Mouse (Mus musculus) CD8-positive naive resting alpha-beta T cell, adult 2 months (primary cell): ENCODE data around the gene Gdpd3.

ENCODE experiments used
- DNase-seq, 2 experiments: peaks; one replicate each; pipeline ENCODE4 v3.0.0; 2022; ENCODE audit warnings: low read depth in 2 of 2, low spot score in 2 of 2

Gdpd3 gene

GRCm38 (mm10) chr7:126785056-126785455 is 18.9 kb downstream of the Gdpd3 start:
- DNase-seq: no peak

DNA sequence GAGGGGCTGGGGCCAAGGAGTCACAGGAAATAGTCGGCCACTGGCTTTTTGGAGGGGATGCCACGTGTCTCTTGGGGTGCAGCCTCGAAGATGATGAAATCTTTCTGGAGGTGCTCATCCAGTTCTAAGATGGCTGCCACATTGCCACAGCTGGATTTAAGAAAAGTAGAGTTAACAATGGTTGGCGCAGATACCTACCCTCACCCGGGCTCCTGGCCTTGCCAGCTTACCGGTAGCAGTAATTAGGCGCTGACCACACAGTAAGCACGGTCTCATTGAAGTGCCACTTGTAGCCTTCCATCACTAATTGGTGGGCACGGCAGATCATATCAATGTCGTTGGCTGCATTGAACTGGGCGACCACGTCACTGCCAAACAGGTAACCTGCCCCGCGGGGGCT is 20.0 kb downstream of the Gdpd3 start:
- no peak for DNase-seq

- DNase-seq: no peak
Observed at GRCm38 (mm10) chr7:126789141-126789540, 23.0 kb downstream of the Gdpd3 start.

DNA sequence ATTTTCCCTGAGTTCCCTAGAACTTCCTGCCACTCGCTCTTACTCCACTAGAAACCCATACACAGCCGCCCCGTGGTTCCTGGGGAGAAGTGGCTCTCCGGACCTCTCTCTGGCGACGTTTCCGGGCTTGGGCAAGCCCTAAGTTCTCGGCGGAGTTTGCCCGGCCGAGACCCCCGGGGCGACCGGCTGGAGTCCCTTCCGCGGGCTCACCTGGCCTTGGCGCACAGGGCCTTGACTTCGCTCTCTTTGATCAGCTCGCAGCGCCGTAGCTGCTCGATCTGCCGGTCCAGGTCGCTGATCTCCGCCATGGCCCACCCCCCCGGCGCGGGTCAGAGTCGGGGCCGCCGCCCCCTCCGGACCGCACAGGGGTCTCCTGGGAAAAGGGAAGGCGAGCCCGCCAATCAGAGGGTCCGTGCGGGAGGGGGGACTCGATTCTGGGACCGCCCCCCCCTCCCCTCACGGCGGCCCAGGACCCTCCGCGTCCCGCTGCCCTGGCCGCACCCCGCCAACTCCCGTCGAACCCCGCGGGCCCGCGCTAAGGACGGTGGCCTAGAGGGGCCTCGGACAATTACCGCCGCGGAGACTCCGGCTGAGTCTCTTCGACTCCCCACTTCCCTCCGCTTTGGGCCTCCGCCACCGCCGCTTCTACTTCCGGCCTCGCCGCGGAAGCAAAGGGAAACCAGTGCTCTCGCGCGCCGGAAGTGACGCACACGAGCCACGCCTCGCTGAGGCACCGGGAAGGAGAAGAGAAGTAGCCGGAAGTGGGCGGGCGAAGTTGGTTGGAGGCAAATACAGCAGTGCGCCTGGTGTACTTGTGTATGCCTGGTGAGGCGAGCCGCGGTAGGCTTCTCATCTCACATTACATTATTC is 26.0 kb downstream of the Gdpd3 start, which contains the start of gene Ppp4c:
Ppp4c (minus strand) TSS at position 646 of the 870 bp plus-strand sequence.
- peak; percentile 91 to 95 for DNase-seq

- DNase-seq: no peak
Observed at GRCm38 (mm10) chr7:126792721-126793443, 26.7 kb downstream of the Gdpd3 start.

GRCm38 (mm10) chr7:126793456-126794270 is 27.5 kb downstream of the Gdpd3 start:
- no peak for DNase-seq

DNA sequence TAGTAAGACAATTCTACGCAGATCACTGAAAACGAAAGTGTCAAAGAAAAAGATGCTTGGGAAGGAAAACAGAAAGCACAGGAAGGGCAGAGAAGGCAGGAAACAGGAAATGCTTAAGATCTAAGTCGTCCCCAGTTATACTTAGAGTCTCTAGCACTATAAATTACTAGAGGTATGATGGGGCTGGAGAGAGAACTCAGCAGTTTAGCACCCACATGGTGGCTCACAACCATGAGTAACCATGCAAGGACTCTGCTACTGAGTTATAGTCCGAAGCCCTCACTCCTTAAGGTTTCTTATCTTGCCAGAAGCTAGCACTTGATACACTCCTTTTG is 28.1 kb downstream of the Gdpd3 start:
- DNase-seq: no peak

DNA sequence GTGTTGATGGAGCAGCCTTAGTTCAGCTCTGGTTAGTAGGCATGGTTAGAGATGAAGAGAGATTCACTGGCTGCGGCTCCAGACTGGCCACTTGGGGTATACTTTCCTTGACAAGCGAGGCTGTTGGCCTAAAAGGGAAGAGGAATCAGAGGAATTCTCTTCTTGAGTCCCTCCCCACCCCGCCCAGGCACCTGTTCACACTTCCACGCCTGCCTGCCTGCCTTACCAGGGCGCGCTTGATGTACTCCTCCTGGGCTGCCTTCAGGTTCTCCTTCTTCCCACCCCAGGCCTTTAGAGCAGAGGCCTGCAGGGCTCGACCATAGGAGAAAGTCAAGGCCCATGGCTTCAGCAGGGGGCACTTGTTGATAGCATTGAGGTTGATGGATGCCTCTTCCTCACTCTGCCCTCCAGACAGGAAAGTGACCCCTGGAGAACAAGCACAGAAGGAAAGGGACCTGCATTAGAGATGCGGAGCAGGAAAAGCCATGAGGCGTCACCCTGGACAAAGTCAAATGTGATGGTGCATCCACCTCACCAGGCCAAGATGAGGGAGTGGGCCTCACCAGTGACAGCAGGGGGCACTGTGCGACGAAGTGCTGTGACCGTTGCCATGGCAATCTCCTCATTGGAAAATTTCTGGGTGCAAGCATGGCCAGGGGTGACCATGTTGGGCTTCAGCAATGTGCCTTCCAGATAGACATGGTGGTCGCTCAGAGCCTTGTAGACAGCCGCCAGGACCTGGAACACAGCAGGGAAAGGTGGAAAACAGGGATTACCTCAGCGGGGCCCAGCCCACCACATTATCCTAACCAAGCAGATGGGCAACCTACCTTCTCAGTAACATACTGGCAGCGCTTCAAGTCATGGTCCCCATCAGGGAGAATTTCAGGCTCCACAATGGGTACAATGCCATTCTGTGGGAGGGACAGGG is 29.5 kb downstream of the Gdpd3 start:
- no peak for DNase-seq

DNA sequence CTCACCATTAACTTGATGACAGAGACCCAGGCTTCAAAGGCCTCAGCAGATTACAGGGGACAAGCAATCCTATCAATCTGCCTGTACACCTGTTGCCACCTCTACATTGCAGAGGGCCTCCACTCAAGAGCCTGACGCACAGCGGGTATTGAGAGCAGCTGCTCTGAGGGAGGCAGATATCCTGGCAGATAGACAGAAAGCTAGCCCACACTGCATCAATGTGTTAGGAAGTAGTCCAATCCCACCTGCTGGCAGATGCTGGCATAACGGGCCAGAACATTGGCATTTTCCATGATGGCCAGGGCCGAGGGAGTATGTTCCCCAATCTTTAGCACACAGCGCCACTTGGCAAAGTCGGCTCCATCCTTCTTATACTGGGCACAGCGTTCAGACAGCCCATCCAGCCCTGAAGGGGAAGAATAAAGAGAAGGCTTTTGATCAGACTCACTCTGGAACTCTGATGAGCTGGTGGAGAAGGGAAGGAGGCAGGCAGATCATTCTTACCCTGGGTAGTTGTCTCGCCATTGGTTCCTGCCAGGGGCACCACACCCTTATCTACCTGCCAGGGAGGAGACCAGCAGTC is 30.3 kb downstream of the Gdpd3 start:
- DNase-seq: peak in 1 of 2 experiments; percentile 44

DNA sequence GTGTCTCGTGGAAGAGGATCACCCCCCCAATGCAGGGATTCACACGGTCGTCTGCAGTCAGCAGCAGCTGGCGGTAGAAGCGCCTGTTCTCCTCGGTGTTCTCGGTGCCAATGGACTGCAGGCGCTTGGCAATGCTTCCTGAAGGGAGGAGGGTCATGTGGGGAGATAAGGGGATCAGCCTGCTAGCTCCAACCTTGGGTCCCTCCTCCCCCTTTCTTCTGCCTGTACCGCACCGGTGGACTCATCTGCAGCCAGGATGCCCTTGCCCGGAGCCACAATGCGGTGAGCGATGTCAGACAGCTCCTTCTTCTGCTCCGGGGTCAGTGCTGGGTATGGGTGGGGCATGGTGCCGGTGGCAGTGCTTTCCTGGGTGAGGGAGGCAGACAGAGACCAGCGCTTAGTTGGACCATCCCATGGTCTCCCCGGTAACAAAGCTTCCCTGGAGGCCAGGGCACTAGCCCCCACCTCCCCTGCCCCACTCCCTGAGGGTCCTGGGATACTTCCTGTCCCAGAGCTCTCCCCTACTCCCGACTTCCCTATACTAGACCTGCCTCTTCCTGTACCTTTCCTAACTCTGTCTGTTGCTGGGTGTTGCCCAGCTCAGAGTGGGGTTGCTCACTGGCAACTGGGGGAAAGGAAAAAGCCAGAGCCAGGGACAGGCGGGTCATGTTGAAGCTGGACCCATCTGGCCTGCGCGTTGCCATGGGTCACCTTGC is 31.4 kb downstream of the Gdpd3 start, which contains the start of gene Fam57b:
Fam57b (plus strand) TSS at position 258 of the 716 bp plus-strand sequence.
- no peak for DNase-seq

DNA sequence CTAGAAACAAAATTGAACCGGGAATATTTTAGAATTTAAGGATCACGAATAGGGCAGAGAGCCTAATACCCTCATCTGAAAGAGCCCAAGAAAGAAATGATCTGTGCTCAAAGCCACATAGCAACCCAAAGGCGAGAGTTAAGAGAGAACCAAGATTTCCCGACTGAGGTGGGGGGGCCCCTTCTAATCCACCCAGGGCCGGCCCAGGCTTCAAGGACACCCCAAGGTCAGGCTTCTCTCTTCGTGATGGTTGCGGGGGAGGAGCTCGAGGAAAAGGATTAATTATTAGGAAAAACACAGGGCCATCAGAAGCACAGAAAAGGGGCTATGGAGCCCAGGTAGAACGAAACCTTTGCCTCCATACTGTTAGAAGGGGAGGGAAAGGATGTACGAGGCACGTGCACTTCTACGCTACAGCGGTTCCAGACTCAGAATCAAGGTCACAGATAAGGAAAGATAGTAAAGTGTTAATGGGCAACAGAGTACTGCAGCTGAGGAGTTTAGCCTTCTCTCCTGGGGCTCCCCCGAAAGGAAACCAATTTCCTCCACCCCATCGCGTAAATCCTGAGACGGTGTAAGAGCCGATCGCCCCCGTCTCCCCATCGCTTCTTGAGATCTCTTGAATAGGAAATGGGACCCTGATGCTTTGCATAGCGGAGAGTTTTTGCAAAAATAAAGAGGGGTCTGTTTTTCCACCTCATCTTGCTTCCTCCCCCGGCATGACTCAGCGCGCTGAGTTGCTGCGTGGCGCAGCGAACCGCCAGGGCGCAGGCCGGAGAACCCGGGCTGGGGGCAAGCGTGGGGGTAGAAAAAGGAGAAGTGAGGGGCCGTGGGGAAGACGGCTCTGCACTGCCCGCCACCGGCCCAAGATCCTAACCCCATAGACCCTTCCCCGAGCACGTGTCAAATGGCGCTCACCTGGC is 32.3 kb downstream of the Gdpd3 start:
- DNase-seq: peak in 1 of 2 experiments; percentile 31

DNA sequence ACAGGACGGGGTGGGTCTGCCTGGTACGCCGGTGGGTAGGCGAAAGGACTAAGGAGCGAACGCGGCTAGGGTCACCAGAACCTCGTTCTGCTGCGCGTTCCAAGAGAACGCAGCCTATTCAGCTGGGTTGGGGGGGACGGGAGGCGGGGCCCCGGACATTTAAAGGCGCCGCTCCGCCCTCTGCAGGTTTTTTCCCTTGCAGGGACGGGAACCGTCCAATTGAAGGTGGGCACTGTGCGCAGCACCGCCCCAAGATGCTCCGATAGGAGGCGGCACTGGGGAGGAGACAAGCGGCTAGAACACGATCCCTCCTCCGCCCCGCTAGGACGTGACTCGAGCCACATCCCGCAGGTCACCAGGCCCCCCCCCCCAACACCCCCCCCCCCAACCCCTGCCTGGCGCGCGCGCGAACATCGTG is 32.9 kb downstream of the Gdpd3 start:
- DNase-seq: peak; percentile 92 to 94

- no peak for DNase-seq
Observed at GRCm38 (mm10) chr7:126799468-126800268, 33.5 kb downstream of the Gdpd3 start.

DNA sequence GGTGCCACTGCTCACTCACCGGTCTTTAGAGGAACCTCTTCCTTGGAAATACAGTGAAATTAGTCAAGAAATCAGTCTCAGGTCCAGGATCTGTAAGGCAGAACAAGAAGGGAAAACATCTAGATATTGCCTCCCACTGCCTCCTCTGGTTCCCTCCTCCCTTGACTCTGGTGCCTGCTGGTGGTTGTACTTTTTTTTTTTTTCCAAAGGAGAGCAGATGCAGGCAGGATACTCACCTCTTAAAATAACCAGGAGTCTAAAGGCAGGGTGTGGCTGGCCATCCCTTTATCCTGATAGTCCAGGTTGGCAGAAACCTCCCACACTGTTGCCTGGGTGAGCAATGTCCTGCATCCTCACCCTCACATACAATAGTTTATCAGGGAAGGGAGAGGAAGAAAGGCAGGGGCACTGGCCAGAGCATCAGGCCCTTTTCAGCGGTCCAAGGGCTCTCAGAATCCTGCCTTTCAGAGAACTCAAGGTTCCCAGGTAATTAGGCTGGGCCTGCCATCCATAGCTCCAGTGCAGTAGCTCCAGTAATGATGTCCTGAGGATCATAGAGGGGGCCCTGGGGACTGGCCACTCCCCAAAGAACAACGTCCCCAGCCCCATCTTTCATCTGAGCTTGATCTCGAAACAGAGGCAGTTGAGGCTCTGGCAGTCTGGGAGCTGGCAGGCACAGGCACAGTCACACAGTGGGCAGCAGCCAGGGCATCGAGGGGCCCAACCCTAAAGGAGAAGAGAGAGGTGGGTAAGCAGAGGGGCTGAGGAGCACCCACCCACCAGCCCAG is 34.3 kb downstream of the Gdpd3 start:
- DNase-seq: no peak

GRCm38 (mm10) chr7:126801057-126801422 is 34.9 kb downstream of the Gdpd3 start:
- DNase-seq: no peak

GRCm38 (mm10) chr7:126802134-126802889 is 36.2 kb downstream of the Gdpd3 start:
- no peak for DNase-seq
